In genomic region chr15:77013753-77014241, GRCm38 (mm10) we compare ENCODE assay signal across 8 mouse cellular contexts. TPM values are rescaled to one million over a fixed set of nuclear protein-coding genes. Genes with fewer than 3 reads are reported as not detected.
DNase-seq lines count a peak whose midpoint lies in the region; ATAC-seq and TF ChIP-seq lines count a peak whose summit lies in the region.

No protein-coding gene starts in this region.

- H3K4me2 ChIP-seq in forebrain, embryonic 13.5 days, result no peak overlapping the region
- H3K4me2 ChIP-seq in hindbrain, embryonic 15.5 days, result peak overlapping the region; percentile 37

- WGBS in forebrain, embryonic 13.5 days, result 36% methylated on average over 15 of the region's 15 CpGs
- 17% methylated on average over 15 of the region's 15 CpGs for WGBS in hindbrain, embryonic 15.5 days
- 5% methylated on average over 15 of the region's 15 CpGs for WGBS in lung, adult 2 months

- ATAC-seq in forebrain, embryonic 13.5 days, result peak; percentile 78
- ATAC-seq in hindbrain, embryonic 15.5 days (ENCODE audit: low FRiP score, low read depth), result peak; percentile 75
- no peak for ATAC-seq in monocyte, adult 5-6 weeks (replicated peaks; ENCODE audit: insufficient number of reproducible peaks, low FRiP score, low TSS enrichment, poor library complexity, severe bottlenecking)

- TF ChIP-seq CTCF in lung, adult 2 months (IDR thresholded peaks at IDR 0.05; ENCODE audit: insufficient read depth, low read length), result no peak

- H3K27ac ChIP-seq in forebrain, embryonic 13.5 days, result peak overlapping the region; percentile 78
- H3K27ac ChIP-seq in hindbrain, embryonic 15.5 days (replicated peaks), result peak overlapping the region; percentile 81

- H3K27me3 ChIP-seq in forebrain, embryonic 13.5 days, result peaks cover 2% of the 10 kb centered on the region; the same call in 1 of the 2 replicates
- H3K27me3 ChIP-seq in hindbrain, embryonic 15.5 days, result no peaks in the 10 kb centered on the region

- intact Hi-C loops in gastrocnemius, postnatal 36 days (cut with DNase I), result no loop called here

- TF ChIP-seq POLR2A in lung, adult 2 months (IDR thresholded peaks at IDR 0.05; ENCODE audit: borderline replicate concordance, extremely low read depth, low read depth, low read length), result no peak

- peak overlapping the region; percentile 26; the same call in 1 of the 2 replicates for H3K9ac ChIP-seq in forebrain, embryonic 13.5 days
- H3K9ac ChIP-seq in hindbrain, embryonic 15.5 days, result 0 out of 2 replicates have a peak overlapping the region, but pooled peaks have one; percentile 9

- H3K4me1 ChIP-seq in forebrain, embryonic 13.5 days, result peaks cover 16% of the 10 kb centered on the region
- H3K4me1 ChIP-seq in hindbrain, embryonic 15.5 days (replicated peaks), result peaks cover 23% of the 10 kb centered on the region
- H3K4me1 ChIP-seq in lung, adult 2 months (ENCODE audit: control insufficient read depth, insufficient read depth, low read length), result peaks cover 7% of the 10 kb centered on the region; the same call in 1 of the 2 replicates

- DNase-seq in gastrocnemius, postnatal 10 days, result peak; percentile 50
- DNase-seq in gastrocnemius, postnatal 36 days, result no peak
- DNase-seq in lung, adult 2 months, result peak; percentile 16
- DNase-seq in skeletal muscle tissue, adult 2 months (ENCODE audit: low read depth, low spot score), result peak; percentile 66
- DNase-seq in layer of hippocampus, postnatal 25 days (ENCODE audit: extremely low spot score in 1 of 2, low spot score in 1 of 2), result no peak

- no peaks in the 10 kb centered on the region for H3K36me3 ChIP-seq in forebrain, embryonic 13.5 days (ENCODE audit: poor library complexity, severe bottlenecking)
- no peaks in the 10 kb centered on the region for H3K36me3 ChIP-seq in hindbrain, embryonic 15.5 days

- no peaks in the 10 kb centered on the region for H3K9me3 ChIP-seq in forebrain, embryonic 13.5 days (replicated peaks)
- H3K9me3 ChIP-seq in hindbrain, embryonic 15.5 days, result no peaks in the 10 kb centered on the region

- H3K4me3 ChIP-seq in forebrain, embryonic 13.5 days, result no peak overlapping the region
- H3K4me3 ChIP-seq in hindbrain, embryonic 15.5 days, result no peak overlapping the region
- H3K4me3 ChIP-seq in lung, adult 2 months (replicated peaks; ENCODE audit: extremely low read depth, low read depth, low read length), result no peak overlapping the region

RNA-seq across cellular contexts. Expression of gene Apol6, which starts 30.7 kb away (rescaled TPM):
- 10 to 100 TPM; 15.0 to 18.9 TPM for total RNA-seq in gastrocnemius, postnatal 10 days (2021)
- total RNA-seq in gastrocnemius, postnatal 36 days (2021), result 10 to 100 TPM; 34.5 to 38.8 TPM
- not detected in 2 replicates for polyA plus RNA-seq in forebrain, embryonic 13.5 days (2015; fragmentation: Nextera tagmentation; extraction: Ambion mirVana)
- polyA plus RNA-seq in hindbrain, embryonic 15.5 days (2015; fragmentation: Nextera tagmentation; extraction: Ambion mirVana), result not detected in 2 replicates
- polyA plus RNA-seq in lung, adult 2 months (2012; rRNA removed), result 5.3 and 7.5 TPM in 2 replicates
- total RNA-seq in layer of hippocampus, postnatal 25 days (2021), result not detected
- not detected in 3 replicates for total RNA-seq in monocyte, adult 5-6 weeks (2017)

RNA-seq across cellular contexts. Expression of gene Mb, which starts 36.7 kb away (rescaled TPM):
- 100 to 1,000 TPM; 415 to 512 TPM for total RNA-seq in gastrocnemius, postnatal 10 days (2021)
- total RNA-seq in gastrocnemius, postnatal 36 days (2021), result 1,000 to 10,000 TPM; 2,788 to 3,377 TPM
- 0.33 TPM in 1 of 2 replicates, not detected in the other for polyA plus RNA-seq in forebrain, embryonic 13.5 days (2015; fragmentation: Nextera tagmentation; extraction: Ambion mirVana)
- 0.37 and 0.48 TPM in 2 replicates for polyA plus RNA-seq in hindbrain, embryonic 15.5 days (2015; fragmentation: Nextera tagmentation; extraction: Ambion mirVana)
- 88.1 and 320 TPM in 2 replicates for polyA plus RNA-seq in lung, adult 2 months (2012; rRNA removed)
- total RNA-seq in layer of hippocampus, postnatal 25 days (2021), result under 1 TPM in 1 of 2 experiments, not detected in 1; 0.52 TPM
- not detected in 3 replicates for total RNA-seq in monocyte, adult 5-6 weeks (2017)

Comparison
In these comparisons a context has a peak if more than half of its experiments do, and no peak if none do; other contexts are left out.
1. DNase-seq: peak in gastrocnemius, postnatal 10 days (single experiment), lung, adult 2 months (single experiment) and skeletal muscle tissue, adult 2 months (single experiment); none in gastrocnemius, postnatal 36 days (0 of 2) and layer of hippocampus, postnatal 25 days (0 of 2).
2. RNA of gene Apol6, which starts 30.7 kb away (total RNA-seq): 34.5 to 38.8 TPM in gastrocnemius, postnatal 36 days and 15.0 to 18.9 TPM in gastrocnemius, postnatal 10 days; not detected in layer of hippocampus, postnatal 25 days and not detected in monocyte, adult 5-6 weeks; every median in the first group is over 10 times any median in the second.
3. RNA of gene Mb, which starts 36.7 kb away (total RNA-seq): 2,788 to 3,377 TPM in gastrocnemius, postnatal 36 days and 415 to 512 TPM in gastrocnemius, postnatal 10 days; 0.52 TPM in layer of hippocampus, postnatal 25 days and not detected in monocyte, adult 5-6 weeks; every median in the first group is over 100 times any median in the second.